Mouse (Mus musculus): ENCODE data around the gene Pcdh15. TPM values are rescaled to one million over a fixed set of nuclear protein-coding genes. Genes with fewer than 3 reads are reported as not detected.

Gene Pcdh15
- polyA plus RNA-seq, 1 experiment from 2014 or later: 1.0 TPM

DNA sequence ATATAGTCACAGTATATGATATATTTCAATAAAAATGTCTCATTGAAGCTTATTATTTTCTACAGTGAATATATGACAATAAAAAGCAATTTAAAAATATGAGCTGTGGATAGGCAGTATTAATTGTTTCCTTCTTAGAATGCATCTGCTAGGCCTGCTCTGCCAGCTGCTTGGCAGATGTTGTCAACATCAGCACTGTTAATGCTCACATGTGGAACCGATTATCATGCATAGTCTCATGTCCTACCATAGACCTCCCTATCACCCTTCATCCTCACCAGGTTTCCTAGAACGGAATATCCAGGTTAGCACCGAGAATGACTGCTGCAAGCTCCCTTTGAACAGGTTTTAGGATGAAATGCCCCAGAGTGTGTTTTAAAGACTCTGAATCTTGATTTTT lies 420.3 kb downstream of the Pcdh15 start:
- ATAC-seq (replicated peaks; ENCODE audit: insufficient number of reproducible peaks, low FRiP score, low TSS enrichment, low read depth): no peak

DNA sequence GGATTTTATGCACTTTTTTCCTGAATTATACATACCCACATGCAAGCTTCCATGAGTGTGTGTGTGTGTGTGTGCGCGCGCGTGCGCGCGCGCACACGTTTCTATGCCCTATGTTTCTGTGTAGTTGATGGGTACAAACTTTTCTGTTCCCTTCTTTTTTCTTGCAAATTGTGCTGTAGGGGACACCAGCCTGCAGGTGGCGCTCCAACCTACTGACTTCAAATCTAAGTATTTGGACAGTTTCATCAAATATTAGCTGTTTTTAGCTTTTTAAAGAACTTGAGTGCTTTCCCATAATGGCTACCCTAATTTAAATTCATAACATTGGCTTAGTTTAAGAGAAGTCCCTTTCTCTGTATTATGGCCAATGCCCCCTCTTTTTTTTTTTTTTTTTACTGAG lies 453.7 kb downstream of the Pcdh15 start:
- no peak overlapping the region for H3K27ac ChIP-seq (replicated peaks; ENCODE audit: low read depth, low read length)
- no peak overlapping the region for H3K9ac ChIP-seq (replicated peaks; ENCODE audit: low read length)
- DNase-seq (ENCODE audit: low spot score) (peak; percentile 4), ATAC-seq (replicated peaks; ENCODE audit: insufficient number of reproducible peaks, low FRiP score, low TSS enrichment, low read depth) (no peak)
- H3K4me1 ChIP-seq (ENCODE audit: control insufficient read depth, insufficient read depth, low read length): no peaks in the 10 kb centered on the region
- H3K4me2 ChIP-seq (ENCODE audit: low read depth, low read length): no peak overlapping the region
- no peaks in the 10 kb centered on the region for H3K27me3 ChIP-seq (ENCODE audit: control insufficient read depth, insufficient read depth, low read length)
- no peaks in the 10 kb centered on the region for H3K36me3 ChIP-seq (replicated peaks; ENCODE audit: control insufficient read depth, insufficient read depth, low read depth, low read length)
- H3K4me3 ChIP-seq (ENCODE audit: low read depth, low read length): no peak overlapping the region
- 93% methylated on average over 10 of the region's 10 CpGs for WGBS
- H3K9me3 ChIP-seq (replicated peaks; ENCODE audit: control insufficient read depth, low read length): no peaks in the 10 kb centered on the region

More for the DNA sequence above, 420.3 kb downstream of the Pcdh15 start:
- WGBS: 64% methylated on average over 3 of the region's 3 CpGs
- H3K36me3 ChIP-seq (replicated peaks; ENCODE audit: control insufficient read depth, insufficient read depth, low read depth, low read length): no peaks in the 10 kb centered on the region
- no peaks in the 10 kb centered on the region for H3K9me3 ChIP-seq (replicated peaks; ENCODE audit: control insufficient read depth, low read length)
- no peak overlapping the region for H3K4me3 ChIP-seq (ENCODE audit: low read depth, low read length)
- H3K27me3 ChIP-seq (ENCODE audit: control insufficient read depth, insufficient read depth, low read length): no peaks in the 10 kb centered on the region
- H3K9ac ChIP-seq (replicated peaks; ENCODE audit: low read length): no peak overlapping the region
- peak; percentile 38 for DNase-seq (ENCODE audit: low spot score)
- H3K27ac ChIP-seq (replicated peaks; ENCODE audit: low read depth, low read length): no peak overlapping the region
- H3K4me1 ChIP-seq (ENCODE audit: control insufficient read depth, insufficient read depth, low read length): no peaks in the 10 kb centered on the region
- H3K4me2 ChIP-seq (ENCODE audit: low read depth, low read length): no peak overlapping the region

DNA sequence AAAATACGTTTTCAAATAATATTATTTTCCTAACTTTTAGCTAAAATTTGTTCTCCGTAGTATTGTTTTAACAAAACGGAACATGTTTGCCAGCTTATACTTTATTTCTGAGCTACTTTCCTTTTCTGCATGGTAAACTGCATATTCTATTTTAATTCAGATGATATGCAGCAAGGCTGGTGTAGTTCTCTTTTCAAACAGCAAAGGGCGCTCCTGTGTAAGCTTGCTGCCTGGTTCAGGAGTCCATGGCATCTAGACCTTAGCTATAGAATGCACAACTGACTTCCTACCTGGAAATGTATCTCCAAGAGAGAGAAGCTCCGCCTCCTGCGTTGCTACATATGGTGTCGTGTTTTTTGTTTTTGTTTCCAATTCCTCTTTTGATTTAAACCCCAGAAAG lies 465.1 kb downstream of the Pcdh15 start:
- WGBS: 69% methylated on average over 7 of the region's 7 CpGs
- DNase-seq (ENCODE audit: low spot score): peak; percentile 47
- Histone ChIP-seq H3K4me2 (ENCODE audit: low read depth, low read length) (no peak overlapping the region), H3K36me3 (replicated peaks; ENCODE audit: control insufficient read depth, insufficient read depth, low read depth, low read length) (no peaks in the 10 kb centered on the region), H3K4me1 (ENCODE audit: control insufficient read depth, insufficient read depth, low read length) (no peaks in the 10 kb centered on the region), H3K27me3 (ENCODE audit: control insufficient read depth, insufficient read depth, low read length) (no peaks in the 10 kb centered on the region), H3K27ac (replicated peaks; ENCODE audit: low read depth, low read length) (no peak overlapping the region), H3K9me3 (replicated peaks; ENCODE audit: control insufficient read depth, low read length) (no peaks in the 10 kb centered on the region), H3K4me3 (ENCODE audit: low read depth, low read length) (no peak overlapping the region), H3K9ac (replicated peaks; ENCODE audit: low read length) (no peak overlapping the region)
- ATAC-seq (replicated peaks; ENCODE audit: insufficient number of reproducible peaks, low FRiP score, low TSS enrichment, low read depth): no peak

DNA sequence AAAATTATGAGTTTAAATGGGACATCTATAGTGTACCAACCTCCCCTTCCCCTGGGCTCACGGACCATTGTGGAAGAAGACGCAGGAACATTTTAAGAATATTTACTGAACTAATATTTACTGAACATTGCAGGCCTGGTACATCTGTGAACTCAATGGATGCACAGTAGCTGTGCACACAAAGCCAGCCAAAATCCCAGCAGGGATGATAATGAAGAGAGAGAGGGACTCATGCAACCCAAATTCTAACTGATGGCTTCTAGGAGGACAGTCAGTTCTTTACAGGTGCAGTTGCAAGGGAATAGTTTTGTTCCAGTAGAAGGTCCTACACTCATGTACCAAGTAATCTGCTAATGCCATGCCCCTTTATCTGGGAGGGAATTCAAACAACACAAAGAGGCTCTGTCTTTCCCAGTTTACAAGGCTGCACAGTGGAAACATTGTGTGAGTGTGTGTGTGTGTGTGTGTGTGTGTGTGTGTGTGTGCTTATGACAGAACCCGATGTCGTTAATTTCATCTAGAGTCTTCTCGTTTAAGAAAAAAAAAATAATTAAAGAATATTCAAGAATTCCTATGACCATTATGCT lies 475.7 kb downstream of the Pcdh15 start:
- Histone ChIP-seq H3K9ac (replicated peaks; ENCODE audit: low read length) (no peak overlapping the region), H3K4me1 (ENCODE audit: control insufficient read depth, insufficient read depth, low read length) (no peaks in the 10 kb centered on the region), H3K4me2 (ENCODE audit: low read depth, low read length) (no peak overlapping the region), H3K27ac (replicated peaks; ENCODE audit: low read depth, low read length) (no peak overlapping the region), H3K27me3 (ENCODE audit: control insufficient read depth, insufficient read depth, low read length) (no peaks in the 10 kb centered on the region), H3K9me3 (replicated peaks; ENCODE audit: control insufficient read depth, low read length) (no peaks in the 10 kb centered on the region), H3K4me3 (ENCODE audit: low read depth, low read length) (no peak overlapping the region), H3K36me3 (replicated peaks; ENCODE audit: control insufficient read depth, insufficient read depth, low read depth, low read length) (no peaks in the 10 kb centered on the region)
- WGBS: 92% methylated on average over 5 of the region's 5 CpGs
- DNase-seq (ENCODE audit: low spot score) (no peak), ATAC-seq (replicated peaks; ENCODE audit: insufficient number of reproducible peaks, low FRiP score, low TSS enrichment, low read depth) (no peak)

DNA sequence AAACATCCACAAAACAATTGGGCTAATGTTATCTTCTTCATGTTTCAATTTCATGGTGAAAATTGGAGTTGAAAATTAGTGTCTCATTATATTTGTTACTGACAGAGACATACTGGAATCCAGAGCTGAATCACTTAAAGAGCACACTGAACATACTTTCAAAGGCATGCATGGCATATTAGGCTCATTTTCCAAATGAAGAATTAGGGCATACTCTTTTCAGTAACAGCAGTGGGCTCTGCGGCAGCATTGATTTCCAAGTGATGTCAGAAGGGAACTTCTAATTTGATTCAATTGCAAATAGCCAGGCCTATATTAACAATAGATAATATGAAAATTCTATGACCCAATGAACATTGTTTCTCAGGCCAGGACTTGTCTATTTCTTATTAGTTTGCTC lies 568.4 kb downstream of the Pcdh15 start:
- Histone ChIP-seq H3K4me1 (ENCODE audit: control insufficient read depth, insufficient read depth, low read length) (no peaks in the 10 kb centered on the region), H3K9me3 (replicated peaks; ENCODE audit: control insufficient read depth, low read length) (no peaks in the 10 kb centered on the region), H3K4me3 (ENCODE audit: low read depth, low read length) (no peak overlapping the region), H3K27ac (replicated peaks; ENCODE audit: low read depth, low read length) (no peak overlapping the region), H3K4me2 (ENCODE audit: low read depth, low read length) (no peak overlapping the region), H3K27me3 (ENCODE audit: control insufficient read depth, insufficient read depth, low read length) (no peaks in the 10 kb centered on the region), H3K36me3 (replicated peaks; ENCODE audit: control insufficient read depth, insufficient read depth, low read depth, low read length) (no peaks in the 10 kb centered on the region), H3K9ac (replicated peaks; ENCODE audit: low read length) (no peak overlapping the region)
- no peak for ATAC-seq (replicated peaks; ENCODE audit: insufficient number of reproducible peaks, low FRiP score, low TSS enrichment, low read depth)
- 92% methylated on average over 1 of the region's 1 CpGs for WGBS
- DNase-seq (ENCODE audit: low spot score): no peak

DNA sequence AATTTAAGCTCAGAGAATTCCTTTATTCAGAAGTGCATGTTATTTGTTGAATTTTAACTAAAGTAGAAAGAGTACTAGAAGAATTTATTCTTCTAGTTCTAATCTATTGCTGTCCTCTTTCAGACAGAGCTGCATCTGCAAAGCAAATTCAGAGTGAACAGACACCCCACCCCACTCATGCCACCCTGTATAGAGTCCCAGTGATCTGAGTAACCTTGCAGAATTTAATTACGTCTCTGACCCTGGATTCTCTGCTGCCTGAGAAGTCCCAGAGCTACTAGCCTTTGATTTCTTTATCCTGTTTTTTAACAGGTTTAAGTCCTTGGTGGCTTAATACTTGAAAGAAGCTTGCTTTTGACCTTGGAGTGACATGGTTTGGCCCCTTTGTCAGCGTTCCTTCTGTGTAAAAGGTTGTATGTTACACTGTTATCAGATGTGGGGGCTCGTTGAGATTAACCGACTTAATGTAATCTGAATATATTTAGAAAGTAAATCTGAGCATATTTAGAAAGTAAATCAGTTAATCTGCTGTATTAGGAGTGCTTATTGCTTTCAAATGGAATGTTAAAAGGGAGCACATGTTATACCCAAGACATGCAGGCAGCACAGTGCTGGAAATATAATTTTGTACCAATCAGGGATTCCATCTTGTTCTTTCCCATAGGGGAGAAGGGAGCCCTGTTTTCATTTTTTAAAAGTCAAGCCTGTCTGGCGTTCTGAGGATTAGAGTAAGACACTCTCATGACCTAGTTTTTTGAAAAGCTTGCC lies 601.6 kb downstream of the Pcdh15 start:
- 49% methylated on average over 5 of the region's 5 CpGs for WGBS
- H3K27me3 ChIP-seq (ENCODE audit: control insufficient read depth, insufficient read depth, low read length): no peaks in the 10 kb centered on the region
- H3K27ac ChIP-seq (replicated peaks; ENCODE audit: low read depth, low read length): no peak overlapping the region
- DNase-seq (ENCODE audit: low spot score): peak; percentile 6
- no peaks in the 10 kb centered on the region for H3K4me1 ChIP-seq (ENCODE audit: control insufficient read depth, insufficient read depth, low read length)
- no peaks in the 10 kb centered on the region for H3K36me3 ChIP-seq (replicated peaks; ENCODE audit: control insufficient read depth, insufficient read depth, low read depth, low read length)
- no peak overlapping the region for H3K4me2 ChIP-seq (ENCODE audit: low read depth, low read length)
- ATAC-seq (replicated peaks; ENCODE audit: insufficient number of reproducible peaks, low FRiP score, low TSS enrichment, low read depth): no peak
- no peak overlapping the region for H3K4me3 ChIP-seq (ENCODE audit: low read depth, low read length)
- H3K9ac ChIP-seq (replicated peaks; ENCODE audit: low read length): no peak overlapping the region
- no peaks in the 10 kb centered on the region for H3K9me3 ChIP-seq (replicated peaks; ENCODE audit: control insufficient read depth, low read length)

DNA sequence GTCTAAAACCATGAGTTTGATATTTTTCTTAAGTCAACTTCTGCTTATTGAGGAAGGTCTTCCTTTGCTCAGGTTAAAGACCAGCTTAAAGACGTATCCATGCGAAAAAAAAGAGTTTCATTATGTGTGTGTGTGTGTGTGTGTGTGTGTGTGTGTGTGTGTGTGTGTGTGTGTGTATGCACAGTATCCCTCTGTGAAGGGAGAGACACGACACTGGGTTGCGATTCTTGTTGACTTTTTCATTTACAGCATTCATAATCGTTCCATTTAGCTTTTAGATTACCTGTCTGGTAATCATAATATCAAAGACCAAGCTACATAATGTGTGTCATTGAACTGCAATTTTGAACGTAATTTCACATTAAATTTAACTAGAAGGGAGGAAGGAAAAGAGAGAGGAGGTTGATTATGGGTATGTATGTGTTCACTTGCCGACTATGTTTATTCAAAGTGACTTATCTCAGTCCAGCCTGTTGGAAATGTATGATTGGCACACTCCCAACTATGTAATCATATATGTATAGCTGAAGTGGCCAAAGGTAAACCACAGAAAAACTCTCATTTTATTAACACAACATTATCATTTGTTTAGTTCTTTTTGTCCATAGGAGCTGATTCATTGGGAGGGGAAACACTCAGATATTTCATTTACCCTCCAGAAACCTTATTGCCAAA lies 626.6 kb downstream of the Pcdh15 start:
- H3K27me3 ChIP-seq (ENCODE audit: control insufficient read depth, insufficient read depth, low read length): no peaks in the 10 kb centered on the region
- H3K27ac ChIP-seq (replicated peaks; ENCODE audit: low read depth, low read length): no peak overlapping the region
- H3K9ac ChIP-seq (replicated peaks; ENCODE audit: low read length): no peak overlapping the region
- ATAC-seq (replicated peaks; ENCODE audit: insufficient number of reproducible peaks, low FRiP score, low TSS enrichment, low read depth): no peak
- H3K4me1 ChIP-seq (ENCODE audit: control insufficient read depth, insufficient read depth, low read length): no peaks in the 10 kb centered on the region
- no peak for DNase-seq (ENCODE audit: low spot score)
- H3K4me3 ChIP-seq (ENCODE audit: low read depth, low read length): no peak overlapping the region
- H3K9me3 ChIP-seq (replicated peaks; ENCODE audit: control insufficient read depth, low read length): no peaks in the 10 kb centered on the region
- H3K36me3 ChIP-seq (replicated peaks; ENCODE audit: control insufficient read depth, insufficient read depth, low read depth, low read length): no peaks in the 10 kb centered on the region
- H3K4me2 ChIP-seq (ENCODE audit: low read depth, low read length): no peak overlapping the region
- 85% methylated on average over 7 of the region's 7 CpGs for WGBS

DNA sequence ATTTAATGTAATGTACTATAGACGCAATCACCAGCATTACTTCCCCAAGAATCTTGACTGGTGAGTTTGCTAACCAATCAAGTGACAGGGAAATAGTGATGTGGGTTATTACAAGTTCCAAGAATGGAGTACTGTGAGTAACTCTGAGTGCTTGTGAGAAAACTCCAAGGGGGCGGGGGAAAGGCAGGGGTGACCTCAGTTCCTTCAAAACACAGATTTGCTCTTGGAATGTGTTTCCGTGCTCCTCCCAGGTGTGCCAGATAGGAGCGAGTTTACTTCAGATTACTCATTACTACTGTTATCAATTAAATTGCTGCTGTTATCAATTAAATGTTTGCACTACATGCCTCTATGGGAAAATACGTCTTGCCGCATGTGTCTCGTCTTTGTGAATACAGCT lies 634.1 kb downstream of the Pcdh15 start:
- 86% methylated on average over 7 of the region's 7 CpGs for WGBS
- no peaks in the 10 kb centered on the region for H3K9me3 ChIP-seq (replicated peaks; ENCODE audit: control insufficient read depth, low read length)
- no peak for DNase-seq (ENCODE audit: low spot score)
- no peaks in the 10 kb centered on the region for H3K27me3 ChIP-seq (ENCODE audit: control insufficient read depth, insufficient read depth, low read length)
- no peak overlapping the region for H3K9ac ChIP-seq (replicated peaks; ENCODE audit: low read length)
- H3K4me3 ChIP-seq (ENCODE audit: low read depth, low read length): no peak overlapping the region
- no peak for ATAC-seq (replicated peaks; ENCODE audit: insufficient number of reproducible peaks, low FRiP score, low TSS enrichment, low read depth)
- no peak overlapping the region for H3K27ac ChIP-seq (replicated peaks; ENCODE audit: low read depth, low read length)
- H3K4me2 ChIP-seq (ENCODE audit: low read depth, low read length): no peak overlapping the region
- H3K4me1 ChIP-seq (ENCODE audit: control insufficient read depth, insufficient read depth, low read length): no peaks in the 10 kb centered on the region
- H3K36me3 ChIP-seq (replicated peaks; ENCODE audit: control insufficient read depth, insufficient read depth, low read depth, low read length): no peaks in the 10 kb centered on the region
